11 mouse cellular contexts compared by ENCODE assay signal in genomic region chr3:27110860-27111259, GRCm38 (mm10). TPM values are rescaled to one million over a fixed set of nuclear protein-coding genes. Genes with fewer than 3 reads are reported as not detected.
DNase-seq lines count a peak whose midpoint lies in the region; ATAC-seq and TF ChIP-seq lines count a peak whose summit lies in the region.
"Had no signal": no experiment of that assay in that cellular context is flagged by ENCODE, and none has a peak within 500 bp of the region (broad histone marks: within the 10 kb centered on the region; RNA-seq: fewer than 3 reads in every experiment).

No protein-coding gene starts in this region.

- H3K4me1 ChIP-seq in forebrain, postnatal 0 days (ENCODE audit: insufficient read depth), result no peaks in the 10 kb centered on the region
- no peaks in the 10 kb centered on the region for H3K4me1 ChIP-seq in forebrain, embryonic 12.5 days
- H3K4me1 ChIP-seq in limb, embryonic 14.5 days (ENCODE audit: control insufficient read depth, insufficient read depth, low read length), result no peaks in the 10 kb centered on the region
- H3K4me1 ChIP-seq in limb, embryonic 10.5 days, result no peaks in the 10 kb centered on the region
- H3K4me1 ChIP-seq: intestine, embryonic 15.5 days; midbrain, embryonic 13.5 days had no signal

- H3K4me3 ChIP-seq in forebrain, postnatal 0 days (ENCODE audit: low read depth, low read length), result no peak overlapping the region
- H3K4me3 ChIP-seq in forebrain, embryonic 12.5 days (replicated peaks), result no peak overlapping the region
- no peak overlapping the region for H3K4me3 ChIP-seq in limb, embryonic 14.5 days (replicated peaks; ENCODE audit: low read length)
- H3K4me3 ChIP-seq in limb, embryonic 10.5 days, result no peak overlapping the region
- H3K4me3 ChIP-seq: intestine, embryonic 15.5 days; midbrain, embryonic 13.5 days had no signal

- H3K27ac ChIP-seq in forebrain, postnatal 0 days (ENCODE audit: low read depth, low read length), result no peak overlapping the region
- no peak overlapping the region for H3K27ac ChIP-seq in forebrain, embryonic 12.5 days
- no peak overlapping the region for H3K27ac ChIP-seq in limb, embryonic 14.5 days (replicated peaks; ENCODE audit: low read depth, low read length)
- no peak overlapping the region for H3K27ac ChIP-seq in limb, embryonic 10.5 days
- H3K27ac ChIP-seq: intestine, embryonic 15.5 days; midbrain, embryonic 13.5 days had no signal

- ATAC-seq in forebrain, postnatal 0 days, result no peak
- no peak for ATAC-seq in forebrain, embryonic 12.5 days (ENCODE audit: low FRiP score)
- no peak for ATAC-seq in limb, embryonic 14.5 days (ENCODE audit: low FRiP score, low read depth)
- ATAC-seq: intestine, embryonic 15.5 days; midbrain, embryonic 13.5 days had no signal

- peak; percentile 61 for TF ChIP-seq CTCF in forebrain, postnatal 0 days (IDR thresholded peaks at IDR 0.05; ENCODE audit: low read depth)

- no peaks in the 10 kb centered on the region for H3K9me3 ChIP-seq in forebrain, postnatal 0 days (ENCODE audit: low read length)
- H3K9me3 ChIP-seq in forebrain, embryonic 12.5 days, result no peaks in the 10 kb centered on the region
- no peaks in the 10 kb centered on the region for H3K9me3 ChIP-seq in limb, embryonic 14.5 days (ENCODE audit: control insufficient read depth, low read length)
- no peaks in the 10 kb centered on the region for H3K9me3 ChIP-seq in limb, embryonic 10.5 days (replicated peaks)
- H3K9me3 ChIP-seq: intestine, embryonic 15.5 days; midbrain, embryonic 13.5 days had no signal

- peak; percentile 50 for DNase-seq in forebrain, postnatal 0 days
- DNase-seq in limb, embryonic 14.5 days (ENCODE audit: low spot score), result peak; percentile 81
- no peak for DNase-seq in limb, embryonic 10.5 days (ENCODE audit: low spot score)
- peak; percentile 29 for DNase-seq in MN1 (ENCODE audit: low spot score)
- DNase-seq in fibroblast of lung, adult 2 months (ENCODE audit: low read depth), result peak; percentile 9
- no peak for DNase-seq in cerebellum, postnatal 36 days
- DNase-seq in right cerebral cortex, postnatal 14 days, result no peak
- DNase-seq: left cerebral cortex, postnatal 4 days had no signal

- H3K36me3 ChIP-seq in forebrain, postnatal 0 days (ENCODE audit: insufficient read depth), result no peaks in the 10 kb centered on the region
- peaks cover 50% of the 10 kb centered on the region for H3K36me3 ChIP-seq in forebrain, embryonic 12.5 days (replicated peaks)
- H3K36me3 ChIP-seq in limb, embryonic 14.5 days (ENCODE audit: control insufficient read depth, insufficient read depth, low read length), result peaks cover 39% of the 10 kb centered on the region
- peaks cover 86% of the 10 kb centered on the region for H3K36me3 ChIP-seq in limb, embryonic 10.5 days

- TF ChIP-seq POLR2A in limb, embryonic 14.5 days (IDR thresholded peaks at IDR 0.05; ENCODE audit: borderline replicate concordance, extremely low read depth, insufficient read depth, insufficient read length), result no peak

- H3K27me3 ChIP-seq in forebrain, postnatal 0 days (ENCODE audit: insufficient read depth, low read length), result no peaks in the 10 kb centered on the region
- H3K27me3 ChIP-seq in forebrain, embryonic 12.5 days, result no peaks in the 10 kb centered on the region
- no peaks in the 10 kb centered on the region for H3K27me3 ChIP-seq in limb, embryonic 14.5 days (ENCODE audit: control insufficient read depth, insufficient read depth, low read length)
- H3K27me3 ChIP-seq in limb, embryonic 10.5 days (ENCODE audit: low read depth, poor library complexity, severe bottlenecking), result no peaks in the 10 kb centered on the region
- H3K27me3 ChIP-seq: intestine, embryonic 15.5 days; midbrain, embryonic 13.5 days had no signal

- no peak overlapping the region for H3K4me2 ChIP-seq in forebrain, postnatal 0 days (ENCODE audit: low read depth)
- H3K4me2 ChIP-seq in forebrain, embryonic 12.5 days, result no peak overlapping the region
- H3K4me2 ChIP-seq in limb, embryonic 14.5 days (replicated peaks; ENCODE audit: low read depth, low read length, severe bottlenecking), result no peak overlapping the region
- H3K4me2 ChIP-seq: intestine, embryonic 15.5 days; midbrain, embryonic 13.5 days had no signal

- no peak overlapping the region for H3K9ac ChIP-seq in forebrain, postnatal 0 days
- H3K9ac ChIP-seq in forebrain, embryonic 12.5 days, result no peak overlapping the region
- H3K9ac ChIP-seq in limb, embryonic 14.5 days (ENCODE audit: low read depth, low read length, severe bottlenecking), result no peak overlapping the region
- H3K9ac ChIP-seq: intestine, embryonic 15.5 days; midbrain, embryonic 13.5 days had no signal

RNA-seq across cellular contexts. Expression of gene Ect2, which starts 42.8 kb away (rescaled TPM):
- 5.3 and 5.5 TPM in 2 replicates for total RNA-seq in forebrain, postnatal 0 days (2014; rRNA removed)
- 3.5 and 4.7 TPM in 2 replicates for polyA plus RNA-seq in forebrain, postnatal 0 days (2015; fragmentation: Nextera tagmentation; extraction: Ambion mirVana)
- 99.1 and 108 TPM in 2 replicates for polyA plus RNA-seq in forebrain, embryonic 12.5 days (2016; fragmentation: Nextera tagmentation; extraction: Ambion mirVana)
- 19.3 and 21.4 TPM in 2 replicates for polyA plus RNA-seq in limb, embryonic 14.5 days (2012; rRNA removed)
- polyA plus RNA-seq in limb, embryonic 14.5 days (2014; fragmentation: Nextera tagmentation; extraction: Ambion mirVana), result 33.8 and 40.6 TPM in 2 replicates
- polyA plus RNA-seq in limb, embryonic 10.5 days (2016; fragmentation: Nextera tagmentation; extraction: Ambion mirVana), result 72.0 and 80.2 TPM in 2 replicates

Comparison
In these comparisons a context has a peak if more than half of its experiments do, and no peak if none do; other contexts are left out.
1. DNase-seq: peak in forebrain, postnatal 0 days (single experiment), limb, embryonic 14.5 days (single experiment), MN1 (single experiment) and fibroblast of lung, adult 2 months (single experiment); none in limb, embryonic 10.5 days (single experiment), cerebellum, postnatal 36 days (0 of 2) and right cerebral cortex, postnatal 14 days (single experiment).